Mouse (Mus musculus) right cerebral cortex, postnatal 10 days (tissue): ENCODE measurements at regions not wholly inside any gene's neighbourhood (a gene's known extent, or its start where the extent isn't known, plus 50 kb on each side); places are given as distances from the start of the nearest gene placed in this dataset.

Experiments used
- DNase-seq, 2 experiments: peaks; one replicate each; pipeline ENCODE4 v3.0.0; 2021; ENCODE audit warnings: low spot score in 2 of 2

GRCm38 (mm10) chr10:92091480-92092395 is 630.5 kb downstream of the Nedd1 start:
- no peak for DNase-seq

- no peak for DNase-seq
These were observed 640.1 kb downstream of the Nedd1 start for GRCm38 (mm10) chr10:92082111-92082510.

GRCm38 (mm10) chr10:92081199-92081598 is 641.0 kb downstream of the Nedd1 start:
- DNase-seq = no peak

- DNase-seq = no peak
These were observed 642.8 kb downstream of the Nedd1 start for GRCm38 (mm10) chr10:92079421-92079820.

- no peak for DNase-seq
These were observed 644.9 kb downstream of the Nedd1 start for GRCm38 (mm10) chr10:92077291-92077690.

- no peak for DNase-seq
These were observed 645.5 kb downstream of the Nedd1 start for GRCm38 (mm10) chr10:92076754-92077153.

GRCm38 (mm10) chr10:92075469-92075868 is 646.8 kb downstream of the Nedd1 start:
- DNase-seq = no peak

GRCm38 (mm10) chr10:92074698-92075394 is 647.4 kb downstream of the Nedd1 start:
- DNase-seq = no peak

- DNase-seq = no peak
These were observed 648.3 kb downstream of the Nedd1 start for GRCm38 (mm10) chr10:92073873-92074390.

- peak in 1 of 2 experiments; percentile 22 for DNase-seq
These were observed 677.4 kb downstream of the Nedd1 start for GRCm38 (mm10) chr10:92044783-92045182.

- peak; percentile 66 to 81 for DNase-seq
These were observed 686.0 kb downstream of the Nedd1 start for GRCm38 (mm10) chr10:92036176-92036575.

GRCm38 (mm10) chr10:92030221-92030620 is 692.0 kb downstream of the Nedd1 start:
- DNase-seq = no peak

GRCm38 (mm10) chr10:92024203-92024602 is 698.0 kb downstream of the Nedd1 start:
- no peak for DNase-seq

GRCm38 (mm10) chr10:92021036-92021435 is 701.2 kb downstream of the Nedd1 start:
- no peak for DNase-seq

- DNase-seq = peak in 1 of 2 experiments; percentile 25
These were observed 712.7 kb downstream of the Nedd1 start for GRCm38 (mm10) chr10:92009551-92009950.

- DNase-seq = peak; percentile 28 to 36
These were observed 714.3 kb downstream of the Nedd1 start for GRCm38 (mm10) chr10:92007891-92008290.

- DNase-seq = no peak
These were observed 715.8 kb downstream of the Nedd1 start for GRCm38 (mm10) chr10:92006467-92006866.

GRCm38 (mm10) chr10:91991040-91991439 is 731.2 kb downstream of the Nedd1 start:
- DNase-seq = peak in 1 of 2 experiments; percentile 28

- DNase-seq = peak; percentile 36 to 37
These were observed 733.9 kb downstream of the Nedd1 start for GRCm38 (mm10) chr10:91988364-91988763.

- DNase-seq = no peak
These were observed 742.4 kb downstream of the Nedd1 start for GRCm38 (mm10) chr10:91979841-91980240.

GRCm38 (mm10) chr10:91971951-91972350 is 750.3 kb downstream of the Nedd1 start:
- DNase-seq = no peak

- DNase-seq = no peak
These were observed 754.5 kb downstream of the Nedd1 start for GRCm38 (mm10) chr10:91967570-91968310.
